Mouse (Mus musculus): ENCODE data around the gene Klk1b16.
"Not testable (repeated sequence)": the region's sequence is repeated elsewhere in the genome, so short reads cannot be mapped to it uniquely, and the experiment has no call there.

GRCm38 (mm10) chr7:44187936-44188335 lies 51.4 kb downstream of the Klk1b16 start, which contains the start of gene Klk1b24:
- TF ChIP-seq CTCF (IDR thresholded peaks at IDR 0.05; ENCODE audit: borderline replicate concordance, insufficient read depth, low read depth, low read length); POLR2A (IDR thresholded peaks at IDR 0.05; ENCODE audit: borderline replicate concordance, insufficient read depth, low read length): not testable (repeated sequence)

All from cerebellum, adult 2 months (tissue).